Mouse (Mus musculus): ENCODE data around the gene Junb.

Junb gene

GRCm38 (mm10) chr8:84970913-84971312 is 7.6 kb downstream of the Junb start:
- DNase-seq (ENCODE audit: low spot score): peak; percentile 95

GRCm38 (mm10) chr8:84970135-84970790 is 8.3 kb downstream of the Junb start:
- no peak for DNase-seq (ENCODE audit: low spot score)

- DNase-seq (ENCODE audit: low spot score): peak; percentile 84
Measured at GRCm38 (mm10) chr8:84969241-84970134, 9.0 kb downstream of the Junb start, which contains the start of the genes Gm49661, Prdx2 and Rnaseh2a. TSS of gene Gm49661 (minus strand) at chr8:84969433. TSS of gene Prdx2 (plus strand) at chr8:84969587. TSS of gene Rnaseh2a (minus strand) at chr8:84969767.

- no peak for DNase-seq (ENCODE audit: low spot score)
Measured at GRCm38 (mm10) chr8:84968650-84969049, 9.9 kb downstream of the Junb start.

GRCm38 (mm10) chr8:84967532-84968304 is 10.8 kb downstream of the Junb start:
- DNase-seq (ENCODE audit: low spot score): no peak

GRCm38 (mm10) chr8:84966603-84967002 is 11.9 kb downstream of the Junb start:
- DNase-seq (ENCODE audit: low spot score): no peak

GRCm38 (mm10) chr8:84965731-84966291 is 12.7 kb downstream of the Junb start:
- DNase-seq (ENCODE audit: low spot score): peak; percentile 97

GRCm38 (mm10) chr8:84963952-84964351 is 14.6 kb downstream of the Junb start:
- no peak for DNase-seq (ENCODE audit: low spot score)

GRCm38 (mm10) chr8:84959811-84960210 is 18.7 kb downstream of the Junb start:
- no peak for DNase-seq (ENCODE audit: low spot score)

GRCm38 (mm10) chr8:84956768-84957167 is 21.8 kb downstream of the Junb start:
- DNase-seq (ENCODE audit: low spot score): peak; percentile 83

GRCm38 (mm10) chr8:84952612-84953255 is 25.8 kb downstream of the Junb start:
- DNase-seq (ENCODE audit: low spot score): no peak

- no peak for DNase-seq (ENCODE audit: low spot score)
Measured at GRCm38 (mm10) chr8:84949753-84950152, 28.8 kb downstream of the Junb start.

GRCm38 (mm10) chr8:84947241-84947545 is 31.3 kb downstream of the Junb start:
- DNase-seq (ENCODE audit: low spot score): no peak

GRCm38 (mm10) chr8:84946528-84947240 is 31.8 kb downstream of the Junb start, which contains the start of gene Rtbdn:
TSS of gene Rtbdn (plus strand) at chr8:84946991.
- no peak for DNase-seq (ENCODE audit: low spot score)

- DNase-seq (ENCODE audit: low spot score): no peak
Measured at GRCm38 (mm10) chr8:84945633-84946527, 32.6 kb downstream of the Junb start.

GRCm38 (mm10) chr8:84945235-84945632 is 33.3 kb downstream of the Junb start:
- no peak for DNase-seq (ENCODE audit: low spot score)

- DNase-seq (ENCODE audit: low spot score): peak; percentile 79
Measured at GRCm38 (mm10) chr8:84944478-84945160, 33.9 kb downstream of the Junb start.

- DNase-seq (ENCODE audit: low spot score): no peak
Measured at GRCm38 (mm10) chr8:84943699-84944098, 34.8 kb downstream of the Junb start.

Measured in c-Kit-positive CD71-positive TER-119-positive erythroid progenitor cells, embryonic 14.5 days (primary cell).